Mouse (Mus musculus) Muller cell, postnatal 12 days (primary cell): ENCODE data around the gene Usp15.
"Not testable (repeated sequence)": the region's sequence is repeated elsewhere in the genome, so short reads cannot be mapped to it uniquely, and the experiment has no call there.

Source experiments
- DNase-seq: peaks from one replicate; pipeline ENCODE4 v3.0.0-alpha.2; 2015; ENCODE audit errors: inconsistent ontology term

Usp15 gene

DNA sequence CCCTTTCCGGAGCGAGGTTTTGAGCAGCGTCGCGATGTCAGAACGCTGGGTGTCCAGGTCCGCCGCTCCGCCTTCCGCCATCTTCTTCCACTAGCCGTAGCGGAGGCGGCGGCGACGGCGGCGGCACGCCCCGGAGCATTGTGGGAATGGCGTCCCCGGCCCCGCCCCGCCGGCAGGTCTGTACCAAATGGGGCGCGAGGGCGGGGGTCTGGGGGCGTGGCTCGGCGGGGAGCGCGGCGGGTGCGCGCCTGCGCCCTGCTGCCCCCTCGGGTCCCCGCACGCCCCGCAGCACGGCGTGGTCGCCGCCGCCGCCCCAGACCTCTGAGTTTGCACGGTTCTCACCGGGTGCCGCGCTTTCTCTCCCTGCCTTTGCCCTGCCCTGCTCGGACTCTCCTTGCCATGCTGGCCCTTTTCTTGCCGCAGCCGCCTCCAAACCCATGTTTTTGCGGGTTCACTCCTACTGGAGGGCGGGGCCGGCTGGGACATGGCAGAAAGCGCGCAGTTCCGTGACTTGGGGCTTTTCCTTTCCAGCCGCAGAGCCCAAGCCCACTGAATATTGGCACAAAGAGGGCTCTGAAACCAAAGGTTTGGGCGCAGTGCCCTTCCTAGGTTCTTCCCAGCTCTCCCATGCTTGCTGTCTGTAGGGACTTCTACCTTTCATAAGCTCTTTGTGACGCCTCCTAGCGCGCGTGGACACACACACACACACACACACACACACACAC, at the start of gene Usp15:
TSS of gene Usp15 (minus strand) at position 161 of the 725 bp plus-strand sequence.
- peak; percentile 97 for DNase-seq

DNA sequence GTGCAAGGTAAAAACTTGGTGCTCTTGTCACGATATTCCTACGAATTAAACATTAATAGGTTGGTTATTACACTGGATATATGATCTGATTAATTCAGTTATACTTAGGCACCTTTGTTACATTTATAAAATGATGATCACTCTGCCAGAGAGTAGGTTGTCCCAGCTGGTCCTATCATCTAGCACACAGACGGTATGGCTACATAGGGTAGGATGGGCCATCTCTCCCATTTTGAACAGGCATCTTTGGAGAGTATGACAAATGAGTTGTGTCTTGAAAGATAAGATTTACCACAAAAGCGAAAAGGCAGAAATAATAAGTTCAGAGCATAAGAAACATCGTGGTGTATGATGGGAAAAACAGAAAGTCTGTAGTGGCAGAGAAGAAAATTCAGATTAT, 32.6 kb upstream of the Usp15 start:
- DNase-seq, result no peak

DNA sequence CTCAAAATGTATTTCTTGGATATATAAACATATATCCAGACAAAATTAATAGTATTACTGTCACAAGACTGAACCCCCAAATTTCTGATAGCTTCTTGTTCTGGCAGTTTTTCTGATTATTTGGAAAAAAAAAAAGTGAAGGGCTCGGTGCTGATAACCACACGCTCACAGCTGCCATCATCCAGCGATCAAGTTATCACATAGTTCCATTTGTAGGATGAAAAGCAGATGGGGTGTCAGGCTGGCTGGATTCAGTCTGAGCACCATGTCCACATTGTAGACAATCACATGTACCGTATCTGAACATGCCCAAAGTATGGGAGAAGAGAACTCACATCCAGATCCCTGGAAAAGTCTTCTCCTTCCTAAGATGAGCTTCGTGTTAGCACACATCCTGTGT, 26.0 kb upstream of the Usp15 start:
- no peak for DNase-seq

DNA sequence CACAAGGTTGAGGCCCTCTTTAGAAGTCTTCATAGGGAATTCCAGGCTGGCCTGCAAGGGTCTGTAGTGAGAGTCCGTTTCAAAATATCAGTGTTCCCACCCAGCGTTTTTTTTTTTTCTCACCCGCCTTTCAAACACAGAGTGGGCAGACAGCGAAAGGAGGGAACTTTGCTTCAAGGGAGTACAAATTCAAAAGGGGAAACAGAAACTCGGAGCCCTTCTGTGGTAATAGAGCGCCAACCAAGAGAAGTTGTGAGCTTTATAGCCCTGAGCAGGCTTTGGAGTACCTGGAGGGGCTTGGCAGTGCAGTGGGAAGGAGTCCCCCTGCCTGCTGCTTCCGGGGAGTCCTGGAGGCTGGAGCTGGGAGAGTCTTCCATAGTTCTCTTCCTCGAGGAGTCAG, 12.7 kb upstream of the Usp15 start:
- no peak for DNase-seq

DNA sequence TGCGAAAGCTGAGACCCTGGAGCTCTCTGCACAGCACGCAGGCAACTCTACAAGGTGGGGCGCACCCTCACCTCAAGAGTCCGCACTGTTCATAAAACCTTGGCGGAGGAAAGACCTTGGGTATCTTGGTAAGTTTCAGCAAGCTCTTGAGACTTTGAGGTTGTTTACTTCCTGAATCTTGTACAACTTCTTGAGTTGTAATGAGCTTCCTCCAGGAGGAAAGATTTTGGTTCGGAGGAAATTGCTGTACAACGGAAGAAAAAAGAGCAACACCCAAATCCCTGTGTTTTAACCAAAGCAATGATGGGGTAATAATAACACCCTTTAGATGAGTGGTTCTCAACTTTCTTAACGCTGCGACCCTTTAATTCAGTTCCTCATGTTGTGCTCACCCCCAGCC, 11.5 kb upstream of the Usp15 start:
- no peak for DNase-seq

DNA sequence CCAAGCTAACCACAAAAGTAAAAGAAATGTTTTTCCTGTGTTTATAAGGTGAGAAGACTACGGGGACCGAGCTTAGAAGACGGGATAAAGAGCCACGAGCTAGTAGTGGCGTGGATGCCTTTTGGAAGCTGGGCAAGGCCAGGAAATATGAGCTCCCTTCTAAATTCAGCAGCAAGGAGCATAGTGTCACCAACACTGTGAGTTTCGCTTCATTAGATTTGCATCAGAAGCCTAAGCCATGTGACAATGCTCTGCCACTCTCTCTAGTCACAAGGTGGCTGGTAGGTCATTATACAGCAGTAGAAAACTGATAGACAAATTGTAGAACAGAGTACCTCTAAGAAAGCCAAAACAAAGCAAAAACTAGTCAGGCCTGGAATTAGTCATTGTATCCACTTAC, 9.3 kb upstream of the Usp15 start:
- no peak for DNase-seq

DNA sequence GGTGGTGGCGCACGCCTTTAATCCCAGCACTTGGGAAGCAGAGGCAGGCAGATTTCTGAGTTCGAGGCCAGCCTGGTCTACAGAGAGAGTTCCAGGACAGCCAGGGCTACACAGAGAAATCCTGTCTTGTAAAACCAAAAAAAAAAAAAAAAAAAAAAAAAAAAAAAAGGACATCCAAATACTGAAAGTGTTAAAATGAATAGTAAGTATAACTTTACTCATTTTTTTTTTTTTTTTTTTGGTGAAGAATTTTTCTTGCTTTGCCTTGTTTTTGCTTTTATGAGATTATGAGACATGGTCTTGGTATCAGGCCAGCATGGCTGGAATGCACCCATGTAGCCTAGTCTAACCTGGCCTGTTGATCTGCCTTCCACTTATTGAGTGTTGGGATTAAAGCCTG, 8.6 kb upstream of the Usp15 start:
- DNase-seq, result not testable (repeated sequence)

DNA sequence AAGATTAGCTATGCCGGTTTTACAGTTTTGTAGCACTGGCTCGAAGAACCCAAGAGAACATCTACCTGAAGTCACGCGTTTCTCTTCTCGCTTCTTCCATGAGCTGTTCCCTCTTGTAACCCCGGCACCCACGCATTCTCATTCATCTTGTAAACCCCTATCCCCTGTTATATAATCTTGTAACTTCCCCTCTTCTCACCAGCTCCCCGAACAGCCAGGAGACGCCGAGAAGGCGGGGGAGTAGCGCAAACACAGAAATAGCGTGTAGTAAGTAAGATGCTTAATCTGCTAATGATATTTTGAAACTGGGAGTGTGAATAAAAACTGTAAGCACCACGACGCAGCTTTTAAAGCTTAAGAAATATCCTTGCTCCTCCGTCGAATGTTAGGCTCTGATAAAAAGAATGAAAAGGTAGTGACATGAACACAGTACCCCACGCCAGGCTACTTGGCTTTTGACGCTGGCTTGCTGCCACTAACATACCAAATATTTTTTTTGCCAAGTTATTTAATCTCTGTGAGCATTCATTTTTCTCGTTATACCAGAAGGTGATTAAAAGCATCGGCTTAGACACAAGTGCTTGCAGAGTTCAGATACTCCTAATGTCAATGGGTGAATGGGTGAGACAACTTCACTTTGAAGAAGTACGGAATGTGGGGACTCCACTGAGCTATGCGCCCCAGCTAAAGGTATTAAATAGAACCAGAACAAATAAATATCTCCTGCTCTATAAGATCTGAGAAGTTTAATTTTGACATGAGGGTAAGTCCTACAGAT, 5.4 kb upstream of the Usp15 start:
- DNase-seq, result no peak

DNA sequence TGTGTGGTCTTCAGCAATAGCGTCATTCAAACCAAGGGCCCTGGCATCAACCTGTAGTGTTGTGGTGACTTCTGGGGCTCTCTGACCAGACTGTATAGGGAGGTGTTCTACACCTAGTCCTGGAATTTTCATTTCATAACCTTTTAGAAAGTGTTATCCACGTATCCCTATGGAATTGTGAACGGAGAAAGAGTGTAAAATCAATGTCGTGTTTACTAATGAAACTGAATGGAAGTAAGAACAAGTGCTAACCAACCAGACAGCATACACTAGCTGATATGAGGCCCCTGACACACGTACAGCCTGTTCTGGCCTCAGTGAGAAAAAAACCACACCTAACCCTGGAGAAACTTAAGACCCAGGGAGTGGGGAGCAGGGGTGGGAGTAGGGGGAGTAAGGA, 4.6 kb upstream of the Usp15 start:
- DNase-seq, result no peak

DNA sequence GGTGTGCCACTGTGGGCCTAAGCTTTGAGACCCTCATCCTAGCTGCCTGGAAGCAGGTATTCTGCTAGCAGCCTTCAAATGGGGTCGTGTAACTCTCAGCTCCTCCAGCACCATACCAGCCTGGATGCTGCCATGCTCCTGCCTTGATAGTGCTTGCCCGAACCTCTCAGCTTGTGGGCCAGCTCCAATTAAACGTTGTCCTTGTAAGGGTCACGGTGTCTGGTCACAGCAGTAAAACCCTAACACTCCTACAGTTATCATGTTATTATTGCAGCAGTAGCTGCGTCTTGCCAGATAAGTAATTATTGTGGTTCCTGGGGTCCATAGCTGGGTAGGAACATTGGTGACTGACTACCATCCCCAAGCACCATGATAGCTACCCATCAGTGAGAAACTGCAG, 4.2 kb upstream of the Usp15 start:
- no peak for DNase-seq

DNA sequence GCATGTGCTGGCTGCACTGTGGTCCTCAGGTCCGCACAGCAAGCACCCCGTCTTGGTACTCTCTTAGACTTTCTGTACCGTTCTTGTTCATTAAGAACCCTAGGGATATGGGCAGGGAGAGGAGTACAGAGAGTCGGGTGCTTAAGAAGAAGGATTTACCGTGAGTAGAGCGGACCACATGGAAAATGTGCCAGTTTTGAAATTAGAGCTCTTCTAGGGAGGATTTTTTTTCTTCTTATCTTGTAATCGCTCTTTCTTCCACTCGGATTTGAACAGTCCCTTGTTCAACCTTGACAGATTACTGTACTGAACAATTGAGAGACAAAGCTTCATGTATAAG, 3.5 kb upstream of the Usp15 start:
- DNase-seq, result no peak

DNA sequence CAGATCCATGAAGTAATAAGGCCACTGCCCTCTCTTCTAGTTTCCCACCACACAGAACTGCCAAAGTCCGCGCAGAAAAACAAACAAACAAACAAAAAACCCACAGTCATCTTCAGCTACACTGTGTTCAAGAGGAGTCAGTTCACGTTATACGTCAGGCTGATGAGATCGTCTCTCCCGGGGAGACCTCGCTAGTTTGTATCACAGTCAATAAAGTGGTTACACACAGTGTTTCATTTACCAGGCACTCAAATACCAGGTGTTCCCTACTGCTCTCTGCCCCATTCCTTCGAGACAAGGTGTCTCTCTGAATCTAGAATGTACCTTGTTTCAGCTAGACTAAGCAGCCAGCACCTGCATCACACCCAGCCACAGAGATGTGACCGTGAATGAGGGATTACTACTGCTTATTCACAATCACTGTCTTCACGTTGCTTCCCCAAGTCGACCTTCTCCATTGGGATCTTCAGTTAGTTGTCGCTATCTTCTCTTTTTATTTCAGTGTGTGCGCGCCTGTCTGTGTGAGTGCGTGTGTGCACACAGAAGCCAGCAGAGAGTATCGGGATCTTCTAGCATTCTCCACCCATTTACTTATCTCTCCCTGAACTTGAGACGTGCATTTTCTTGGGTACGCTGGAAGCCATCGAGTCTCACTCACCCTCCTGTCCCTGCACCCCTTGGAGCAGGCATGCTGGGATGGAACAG, 3.0 kb upstream of the Usp15 start:
- no peak for DNase-seq

DNA sequence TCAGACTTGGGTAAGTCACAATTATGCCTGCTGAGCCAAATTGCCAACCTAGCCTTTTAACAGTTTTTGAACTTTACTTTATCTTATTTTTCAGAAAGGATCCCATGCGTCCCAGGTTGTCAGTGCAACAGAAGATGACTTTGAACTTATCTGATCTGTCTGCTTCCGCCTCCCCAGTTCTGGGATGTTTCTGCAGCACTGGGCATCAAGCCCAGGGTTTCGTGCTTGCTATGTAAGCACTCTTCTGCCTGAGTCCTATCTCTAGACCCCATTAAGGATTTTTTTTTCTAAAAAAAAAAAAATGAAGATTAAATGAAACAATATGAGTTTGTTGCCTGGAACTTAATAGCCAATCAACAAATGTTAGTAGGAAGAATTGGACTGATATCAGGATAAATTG, 2.3 kb upstream of the Usp15 start:
- no peak for DNase-seq

DNA sequence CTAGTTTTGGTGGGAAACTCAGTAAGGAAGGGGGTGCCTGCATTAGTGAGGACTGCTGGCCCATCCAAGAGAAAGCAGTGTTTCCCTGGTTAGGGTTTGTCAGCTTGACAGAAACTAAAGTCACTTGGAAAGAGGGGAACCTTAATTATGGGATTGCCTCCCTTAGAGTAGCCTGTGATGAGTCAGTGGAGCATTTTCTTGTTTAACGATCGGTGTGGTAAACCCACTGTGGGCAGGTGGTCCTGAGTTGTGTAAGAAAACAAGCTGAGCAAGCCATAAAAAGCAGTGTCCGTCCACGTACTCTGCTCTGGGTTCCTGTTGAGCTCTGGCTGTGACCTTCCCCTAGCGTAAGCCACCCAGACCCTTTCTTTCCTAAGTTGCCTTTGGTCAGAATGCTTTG, 1.4 kb upstream of the Usp15 start:
- no peak for DNase-seq

DNA sequence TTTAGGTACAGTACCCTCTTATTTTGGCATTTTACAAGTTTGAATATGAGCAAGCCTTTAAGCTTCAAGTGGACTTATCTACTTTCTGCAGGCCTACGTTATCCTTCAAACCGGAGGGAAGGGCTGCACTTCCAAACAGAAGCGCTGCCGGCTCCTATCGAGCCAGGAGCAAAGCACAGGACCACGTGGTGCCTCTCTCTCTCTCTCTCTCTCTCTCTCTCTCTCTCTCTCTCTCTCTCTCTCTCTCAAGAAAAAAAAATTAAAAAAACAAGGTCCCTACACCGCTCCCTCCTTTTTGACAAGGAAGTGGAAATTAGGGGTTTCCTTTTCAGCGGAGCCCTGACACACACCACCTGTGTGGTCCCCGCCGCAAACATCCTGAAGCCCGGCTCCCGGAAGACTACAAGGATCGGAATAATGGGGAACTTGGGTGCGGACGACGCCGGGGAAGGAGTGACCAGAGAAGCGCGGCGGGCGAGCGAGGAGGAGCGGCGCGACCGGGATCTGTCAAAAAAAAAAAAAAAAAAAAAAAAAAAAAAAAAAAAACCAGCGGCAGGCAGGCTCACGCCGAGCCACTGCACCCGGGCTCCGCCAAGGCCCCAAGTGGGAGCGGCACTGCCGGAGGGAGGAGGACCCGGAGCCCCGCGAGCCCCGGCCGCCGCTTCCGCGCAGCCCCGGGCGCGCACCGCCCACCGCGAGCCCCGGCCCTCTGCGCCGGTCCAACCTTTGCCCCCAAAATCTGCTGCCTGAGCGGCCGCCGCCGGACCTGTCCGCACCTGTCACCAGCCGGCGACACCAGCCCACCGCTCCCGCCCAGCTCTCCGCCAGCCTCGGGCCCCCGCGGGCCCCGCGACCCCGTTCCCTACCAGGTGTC, 597 bp downstream of the Usp15 start:
- peak; percentile 77 for DNase-seq

DNA sequence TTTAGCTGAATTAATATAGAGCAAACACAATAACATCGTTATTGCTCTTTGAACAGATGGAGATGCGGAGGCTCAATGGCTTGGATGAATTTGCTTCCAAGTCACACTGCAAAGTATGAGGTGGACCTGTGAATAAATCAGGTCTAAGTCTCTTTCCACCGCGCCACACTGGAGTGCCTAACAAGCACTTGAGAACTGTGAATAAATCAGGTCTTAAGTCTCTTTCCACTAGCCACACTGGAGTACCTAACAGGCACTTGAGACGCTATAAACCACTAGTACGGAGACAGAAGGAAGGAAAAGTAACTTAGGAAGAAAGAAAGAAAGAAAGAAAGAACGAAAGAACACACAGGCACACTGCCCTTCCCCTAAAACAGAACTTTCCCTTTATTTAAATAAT, 1.3 kb downstream of the Usp15 start:
- no peak for DNase-seq

DNA sequence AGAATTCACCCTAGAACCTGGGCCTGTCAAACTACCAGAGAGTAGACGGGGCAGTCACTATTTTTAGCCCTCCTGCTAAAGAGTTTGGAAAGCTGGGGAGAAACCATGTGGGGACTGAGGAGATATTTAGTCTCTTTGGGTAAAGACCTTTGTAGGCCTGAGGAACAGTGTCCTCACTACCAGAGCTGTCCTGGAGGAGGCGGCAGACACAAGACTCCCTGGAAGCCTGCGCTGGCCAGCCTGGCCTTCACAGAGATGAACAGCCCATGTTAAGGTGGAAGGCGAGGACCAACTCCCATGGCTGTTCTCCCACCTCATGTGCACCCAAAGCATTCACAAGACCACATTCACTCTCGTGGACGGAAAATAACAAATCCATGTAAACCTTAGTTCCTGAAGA, 5.8 kb downstream of the Usp15 start:
- no peak for DNase-seq

DNA sequence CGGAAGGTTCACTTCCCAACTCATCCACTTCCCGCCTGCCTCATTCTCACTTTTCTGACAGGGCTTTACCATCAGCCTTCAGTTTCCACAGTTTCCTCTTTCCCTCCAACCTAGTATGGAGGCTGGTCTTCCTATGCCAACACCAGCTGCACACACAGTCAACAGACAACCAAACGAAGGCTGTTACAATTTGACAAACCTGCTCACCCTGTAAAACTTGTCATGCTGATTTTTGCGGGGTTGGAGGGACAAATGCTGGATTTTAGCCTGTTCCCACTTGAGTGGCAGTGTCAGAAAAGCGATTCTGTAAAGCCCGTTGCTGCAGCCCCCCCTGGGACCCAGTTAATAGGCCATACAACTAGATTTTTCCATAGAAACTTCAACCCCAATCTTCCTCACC, 9.5 kb downstream of the Usp15 start:
- no peak for DNase-seq

DNA sequence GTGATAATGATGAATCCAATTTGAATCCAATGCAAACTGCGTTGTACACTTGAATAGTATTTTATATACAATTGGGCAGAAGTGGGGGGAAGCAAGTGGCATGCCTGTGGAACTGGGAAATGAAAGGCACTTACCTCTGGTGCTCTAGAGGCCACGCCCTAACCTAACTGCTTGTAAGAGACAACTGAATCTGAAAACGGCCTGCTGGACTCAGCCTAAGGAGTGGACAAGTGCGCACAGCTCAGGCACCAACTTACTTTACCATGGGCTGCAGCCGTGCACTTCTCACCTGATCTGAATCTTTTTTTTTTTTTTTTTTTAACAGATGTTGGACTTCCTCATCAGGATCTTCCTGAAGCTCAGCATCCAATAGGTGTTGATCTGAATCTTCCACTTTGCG, 10.9 kb downstream of the Usp15 start:
- DNase-seq, result no peak

DNA sequence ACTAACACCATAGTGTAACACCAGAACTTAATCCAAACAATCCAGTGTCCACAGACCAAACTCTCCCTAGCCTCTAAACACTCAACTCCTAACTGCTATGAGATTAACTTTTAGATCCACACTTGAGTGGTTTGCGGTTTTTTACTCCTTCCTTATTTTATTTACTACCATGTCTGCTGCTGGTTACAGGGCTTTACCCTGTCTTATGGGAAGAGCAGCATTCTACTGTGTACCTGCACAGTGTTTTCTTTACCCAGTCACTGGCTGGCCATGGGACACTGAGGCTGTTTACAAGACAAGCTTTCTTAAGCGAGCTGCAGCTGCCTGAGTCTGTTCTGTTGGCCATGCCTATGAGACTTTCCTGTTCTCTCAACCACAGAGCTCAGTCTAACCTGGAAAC, 13.1 kb downstream of the Usp15 start:
- DNase-seq, result no peak

DNA sequence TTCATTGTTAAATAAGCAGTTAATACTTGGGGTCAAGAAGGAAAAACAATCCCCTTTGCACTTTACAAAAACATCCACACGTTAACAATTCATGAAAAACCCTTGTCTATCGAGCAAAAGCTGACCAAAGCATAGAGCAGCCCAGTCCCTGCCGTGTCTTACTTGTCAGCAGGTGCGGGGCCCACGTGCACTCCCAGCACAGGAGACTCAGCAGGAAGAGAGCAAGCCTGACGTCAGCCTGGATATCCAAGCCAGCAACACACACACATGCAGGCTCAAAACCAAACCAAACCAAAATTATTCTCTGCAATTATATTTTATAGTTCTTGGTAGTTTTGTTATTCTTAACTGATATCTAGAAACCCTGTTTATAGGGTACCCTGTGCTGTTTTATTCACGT, 13.6 kb downstream of the Usp15 start:
- peak; percentile 4 for DNase-seq

DNA sequence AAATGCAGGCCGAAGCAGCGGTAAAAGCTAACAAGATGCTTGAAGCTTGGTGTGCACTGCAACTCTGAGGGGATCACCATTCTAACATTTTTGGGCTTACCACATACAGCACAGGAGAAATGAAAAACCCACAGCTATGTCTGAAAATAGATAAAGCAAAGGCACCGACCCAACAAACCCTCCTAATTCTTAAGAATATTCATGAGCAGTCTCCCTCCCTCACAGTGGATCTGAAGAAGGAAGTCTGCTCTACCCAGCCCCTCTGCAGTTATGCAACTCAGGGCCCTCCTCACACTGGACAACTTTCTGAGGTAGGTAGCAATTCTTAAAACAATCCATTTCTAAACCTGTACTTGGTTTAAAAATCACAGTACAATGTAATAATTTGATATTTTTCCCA, 14.4 kb downstream of the Usp15 start:
- DNase-seq, result no peak
